Mouse (Mus musculus) erythroblast, adult 5-6 weeks (primary cell): ENCODE results near the gene Gcn1l1. TPM values are rescaled to one million over a fixed set of nuclear protein-coding genes. Genes with fewer than 3 reads are reported as not detected.
"Not testable (repeated sequence)": the region's sequence is repeated elsewhere in the genome, so short reads cannot be mapped to it uniquely, and the experiment has no call there.

ENCODE experiments used
- ATAC-seq: replicated peaks from 2 replicates; pipeline ENCODE4 v1.8.0; 2016; ENCODE audit warnings: moderate number of reproducible peaks, mild to moderate bottlenecking, moderate TSS enrichment, inconsistent platforms; ENCODE audit not compliant: poor library complexity, low FRiP score, severe bottlenecking
- total RNA-seq, 2 experiments: library from RNA; stranded (forward) in 1 of 2; stranded (reverse) in 1 of 2; fragments of 150-400 nt in 1 of 2; fragments of 200-764, 138-1000 nt in 1 of 2; gene quantifications; 2 replicates each; pipeline versions ENCODE4 v1.2.3 to v1.2.4; 2015 to 2017; ENCODE audit warnings: low replicate concordance in 2 of 2

Gene Gcn1l1
- 9.4 and 10.9 TPM in 2 replicates for total RNA-seq (2015; ENCODE audit: low replicate concordance)
- total RNA-seq (2017; ENCODE audit: low replicate concordance), result 14.2 and 21.3 TPM in 2 replicates

- ATAC-seq, result peak; percentile 56; the same call in 1 of the 2 replicates
These were observed at the start of gene Gcn1l1 for GRCm38 (mm10) chr5:115564737-115565393. Gene Gcn1l1, plus strand, starts transcription at chr5:115565254.

DNA sequence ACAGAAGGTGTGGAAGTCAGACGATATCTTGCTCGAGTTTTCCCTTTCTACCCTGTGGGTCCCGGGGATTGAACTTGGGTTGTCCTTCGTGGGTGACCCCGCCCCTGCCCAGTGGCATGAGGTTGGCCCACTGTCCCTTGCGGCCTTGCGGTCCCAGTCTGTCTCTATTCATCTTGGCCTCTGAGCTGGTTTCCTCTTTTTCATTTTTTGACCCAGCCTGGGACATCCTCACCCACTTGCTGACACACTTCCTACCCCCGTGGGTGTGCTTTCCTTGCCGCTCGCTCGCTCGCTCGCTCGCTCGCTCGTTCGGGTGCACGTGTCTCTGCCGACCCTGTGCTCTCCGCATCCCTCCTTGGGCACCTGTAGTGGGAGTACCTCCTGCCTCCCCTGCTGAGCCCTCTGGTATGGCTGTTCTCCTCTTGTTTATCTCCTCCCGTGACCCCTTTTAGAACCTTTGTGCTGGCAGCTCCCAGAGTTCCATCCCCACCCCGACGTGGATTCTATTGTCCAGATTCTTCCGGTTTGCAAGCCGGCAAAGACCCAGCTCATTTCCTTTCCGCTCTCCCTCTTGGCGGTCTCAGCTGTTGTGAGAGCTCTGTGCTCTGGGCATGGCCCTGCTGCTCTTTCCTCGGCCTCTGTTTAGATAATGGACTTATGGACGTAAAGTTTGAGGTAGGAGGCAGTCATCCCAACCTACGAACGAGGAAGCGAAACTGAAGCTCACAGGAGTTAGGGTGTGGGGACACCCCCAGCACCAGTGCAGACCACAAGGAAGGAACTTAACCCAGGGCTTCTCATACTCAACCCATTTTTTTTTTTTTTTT, 48.8 kb upstream of the Gcn1l1 start:
- no peak for ATAC-seq

- ATAC-seq, result no peak
These were observed 48.1 kb upstream of the Gcn1l1 start for GRCm38 (mm10) chr5:115516908-115517307.

- no peak for ATAC-seq
These were observed 47.6 kb upstream of the Gcn1l1 start for GRCm38 (mm10) chr5:115517501-115517900.

DNA sequence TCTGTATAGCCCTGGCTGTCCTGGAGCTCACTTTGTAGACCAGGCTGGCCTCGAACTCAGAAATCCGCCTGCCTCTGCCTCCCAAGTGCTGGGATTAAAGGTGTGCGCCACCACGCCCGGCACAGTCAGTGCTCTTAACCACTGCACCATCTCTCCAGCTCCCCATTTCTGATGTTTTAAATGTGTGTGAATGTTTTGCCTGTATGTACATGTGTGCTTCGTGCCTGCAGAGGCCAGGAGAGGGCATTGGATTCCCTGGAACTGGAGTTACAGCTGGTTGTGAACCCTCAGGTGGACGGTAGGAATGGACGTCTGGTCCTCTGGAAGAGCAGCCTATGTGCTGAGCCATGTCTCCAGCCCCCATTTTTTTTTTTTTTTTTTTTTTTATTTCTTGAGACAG, 46.8 kb upstream of the Gcn1l1 start:
- ATAC-seq, result not testable (repeated sequence)

DNA sequence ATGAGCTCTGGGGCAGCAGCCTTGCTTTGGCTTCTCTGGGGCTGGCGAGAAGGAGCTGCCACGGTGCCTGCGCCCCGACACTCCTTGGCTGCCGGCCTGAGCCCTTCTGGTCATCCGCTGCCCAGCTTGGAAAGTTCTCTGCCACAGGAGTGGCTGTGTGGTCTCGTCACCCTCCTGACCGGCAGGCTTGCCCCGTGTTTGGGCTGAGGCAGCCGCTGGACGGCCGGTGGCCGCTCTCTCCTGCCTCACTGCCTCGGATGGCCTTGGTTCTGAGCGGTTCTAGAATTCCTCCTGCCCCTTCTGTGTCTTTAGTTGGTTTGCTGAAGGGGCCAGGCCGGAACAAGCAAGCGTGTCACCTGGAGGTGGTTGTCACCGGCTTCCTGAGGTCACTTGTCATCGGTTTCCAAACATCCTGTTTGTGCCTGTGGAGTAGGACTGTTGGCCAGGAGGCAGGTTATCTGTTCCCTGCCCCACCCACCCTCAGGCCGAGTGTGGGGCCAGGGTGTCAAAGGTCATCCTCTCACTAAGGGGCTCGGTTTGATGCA, 44.7 kb upstream of the Gcn1l1 start:
- ATAC-seq, result no peak

DNA sequence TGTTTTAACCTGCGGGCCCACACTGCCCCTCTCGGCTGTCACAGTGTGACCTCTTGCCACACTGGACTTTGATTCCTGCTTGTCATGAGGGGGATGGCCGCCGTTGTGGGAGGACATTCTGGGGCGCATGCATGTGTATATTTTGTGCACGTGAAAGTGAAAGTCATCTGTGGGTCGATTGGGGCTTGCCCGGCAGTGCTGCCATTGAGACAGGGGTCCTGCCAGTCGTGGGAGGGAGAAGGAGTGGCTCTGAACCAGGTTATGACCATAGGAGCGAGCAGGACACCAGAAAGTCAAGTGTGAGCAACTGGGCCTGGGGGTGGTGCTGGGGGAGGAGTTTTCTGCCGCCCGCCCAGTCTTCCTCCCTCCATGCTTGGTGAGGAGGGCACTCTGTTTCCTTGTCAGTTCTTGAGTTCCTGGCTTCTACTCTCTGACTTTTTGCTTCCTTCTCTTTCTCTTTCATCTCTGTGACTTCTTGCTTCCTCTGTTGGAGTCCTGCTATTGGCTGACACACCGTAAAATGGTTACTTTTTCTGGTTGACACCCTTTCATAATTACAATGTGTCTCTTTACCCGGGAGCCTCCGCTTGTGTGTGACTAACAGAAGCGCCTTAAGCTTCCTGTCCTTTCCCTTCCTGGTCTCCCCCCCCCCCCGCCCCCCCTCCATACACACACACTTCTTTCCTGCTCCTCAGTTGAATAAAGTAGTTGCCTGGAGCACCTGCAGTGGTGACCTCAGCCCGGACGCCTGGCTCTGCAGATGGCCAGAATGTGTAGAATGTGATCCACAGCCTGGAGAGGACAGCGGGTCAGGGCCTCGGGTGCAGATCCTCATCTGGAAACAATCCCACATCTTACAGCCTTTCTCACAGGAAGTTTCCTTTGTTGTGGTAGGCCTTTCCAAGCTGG, 43.2 kb upstream of the Gcn1l1 start:
- peak; percentile 51; the same call in 1 of the 2 replicates for ATAC-seq

GRCm38 (mm10) chr5:115522531-115522930, 42.5 kb upstream of the Gcn1l1 start:
- ATAC-seq, result no peak

GRCm38 (mm10) chr5:115522981-115523499, 42.0 kb upstream of the Gcn1l1 start:
- ATAC-seq, result no peak

DNA sequence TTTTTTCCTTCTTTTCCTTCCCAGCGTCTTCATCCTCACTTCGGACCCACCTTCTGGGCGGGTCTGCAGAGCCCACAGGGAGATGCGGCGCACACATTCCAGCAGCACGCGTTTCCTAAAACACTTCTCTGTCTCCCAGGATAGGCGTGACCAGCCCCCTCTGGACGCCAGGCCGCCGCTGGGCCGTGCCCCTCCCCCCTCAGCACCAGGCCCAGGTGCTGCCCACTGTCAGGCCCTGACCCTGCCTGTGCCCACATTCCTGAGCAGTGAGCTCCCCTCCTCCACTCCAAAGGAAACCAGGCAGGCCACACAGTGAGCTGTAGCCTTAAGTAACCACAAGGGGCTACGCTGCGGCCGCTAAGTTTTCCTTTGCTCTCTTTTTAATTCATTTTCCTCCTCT, 41.1 kb upstream of the Gcn1l1 start:
- no peak for ATAC-seq

DNA sequence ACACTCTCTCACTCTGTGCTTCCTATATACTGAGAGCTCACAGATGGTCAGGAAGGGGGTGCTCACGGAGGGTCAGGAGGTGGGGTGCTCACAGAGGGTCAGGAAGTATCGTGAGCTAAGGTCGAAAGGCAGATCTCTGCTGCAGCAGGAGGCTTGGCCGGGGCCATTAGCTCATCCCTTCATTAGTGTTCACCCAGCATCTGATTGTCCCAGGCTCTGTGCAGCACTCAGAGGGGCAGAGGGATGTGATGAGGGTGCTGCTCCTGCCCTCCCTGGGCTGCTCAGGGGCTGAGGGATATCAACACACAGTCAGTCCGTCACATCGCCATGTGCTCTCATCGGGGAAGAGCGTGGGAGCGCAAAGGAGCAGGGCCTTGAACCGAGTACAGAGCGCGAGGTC, 40.6 kb upstream of the Gcn1l1 start:
- no peak for ATAC-seq

- no peak for ATAC-seq
These were observed 39.6 kb upstream of the Gcn1l1 start for GRCm38 (mm10) chr5:115525416-115525815.

GRCm38 (mm10) chr5:115525943-115526342, 39.1 kb upstream of the Gcn1l1 start:
- ATAC-seq, result no peak

GRCm38 (mm10) chr5:115526456-115527202, 38.4 kb upstream of the Gcn1l1 start:
- no peak for ATAC-seq

- no peak for ATAC-seq
These were observed 36.9 kb upstream of the Gcn1l1 start for GRCm38 (mm10) chr5:115528128-115528527.

GRCm38 (mm10) chr5:115529364-115529741, 35.7 kb upstream of the Gcn1l1 start:
- no peak for ATAC-seq

- ATAC-seq, result no peak
These were observed 35.2 kb upstream of the Gcn1l1 start for GRCm38 (mm10) chr5:115529742-115530446.

GRCm38 (mm10) chr5:115530447-115530809, 34.6 kb upstream of the Gcn1l1 start:
- ATAC-seq, result no peak
